Mouse (Mus musculus) CH12.LX (cell line): Measurements from ENCODE around the gene Agtpbp1. TPM values are rescaled to one million over a fixed set of nuclear protein-coding genes. Genes with fewer than 3 reads are reported as not detected.

Experiments used
- DNase-seq: peaks from one replicate; pipeline ENCODE4 v3.0.0-alpha.2; 2013; ENCODE audit errors: extremely low read depth
- H3K27ac ChIP-seq: 2 replicates; pipeline ENCODE4 v1.5.1; 2012; ENCODE audit warnings: low read depth, mild to moderate bottlenecking, control low read depth, moderate library complexity; ENCODE audit not compliant: insufficient read depth
- H3K27me3 ChIP-seq: replicated peaks from 2 replicates; pipeline ENCODE3; 2012; ENCODE audit warnings: inconsistent platforms
- H3K36me3 ChIP-seq, 2 experiments: replicated peaks in 1 of 2; 2 replicates each; pipeline versions ENCODE3 to v1.6.1; 2012; ENCODE audit warnings: inconsistent platforms in 1 of 2, low read length in 1 of 2, mild to moderate bottlenecking in 1 of 2, mixed read lengths in 1 of 2, moderate library complexity in 1 of 2; ENCODE audit not compliant: control insufficient read depth in 1 of 2, insufficient read depth in 1 of 2
- H3K4me1 ChIP-seq, 2 experiments: 2 replicates each; pipeline ENCODE4 v1.6.1; 2012; ENCODE audit warnings: inconsistent platforms in 1 of 2, moderate library complexity in 1 of 2; ENCODE audit not compliant: insufficient read depth in 2 of 2, control insufficient read depth in 1 of 2
- H3K4me2 ChIP-seq: 2 replicates; pipeline ENCODE4 v1.6.1; 2012; ENCODE audit warnings: low read depth, mild to moderate bottlenecking, control low read depth; ENCODE audit not compliant: poor library complexity, insufficient read depth, severe bottlenecking
- H3K4me3 ChIP-seq, 3 experiments: fragments of 150-350 bp in 1 of 3; sonication (generic) in 1 of 3; replicated peaks in 1 of 3; 2 replicates each; pipeline versions ENCODE3 to v1.5.1; 2011 to 2012; ENCODE audit warnings: low read depth in 2 of 3, low read length in 2 of 3, mild to moderate bottlenecking in 2 of 3, moderate library complexity in 2 of 3, control low read depth in 1 of 3, improper control_type of control experiment in 1 of 3, inconsistent platforms in 1 of 3, mixed read lengths in 1 of 3; ENCODE audit not compliant: poor library complexity in 1 of 3
- H3K79me2 ChIP-seq: replicated peaks from 2 replicates; pipeline ENCODE4 v1.6.1; 2012; ENCODE audit warnings: mild to moderate bottlenecking, moderate library complexity; ENCODE audit not compliant: control insufficient read depth, poor library complexity, insufficient read depth, severe bottlenecking; ENCODE audit errors: extremely low read depth
- H3K9ac ChIP-seq: 2 replicates; pipeline ENCODE4 v1.6.1; 2012; ENCODE audit warnings: low read depth, mild to moderate bottlenecking, control low read depth, moderate library complexity; ENCODE audit not compliant: insufficient read depth
- H3K9me3 ChIP-seq: replicated peaks from 2 replicates; pipeline ENCODE3; 2012; ENCODE audit warnings: low read length, inconsistent platforms, mixed read lengths
- BHLHE40 ChIP-seq: IDR thresholded peaks from 2 replicates; pipeline ENCODE4 v1.6.1; 2011; ENCODE audit warnings: mild to moderate bottlenecking, low read depth, low read length, improper control_type of control experiment
- CHD1 ChIP-seq: IDR thresholded peaks from 2 replicates; pipeline ENCODE4 v1.6.1; 2012; ENCODE audit warnings: low read depth, low read length, improper control_type of control experiment, inconsistent platforms
- CTCF ChIP-seq, 2 experiments: IDR thresholded peaks in 1 of 2; conservative IDR thresholded peaks in 1 of 2; 2 replicates each; pipeline ENCODE4 v1.5.1; 2011 to 2012; ENCODE audit warnings: low read depth in 2 of 2, low read length in 2 of 2, improper control_type of control experiment in 1 of 2, inconsistent platforms in 1 of 2, mild to moderate bottlenecking in 1 of 2, moderate library complexity in 1 of 2
- E2F4 ChIP-seq: IDR thresholded peaks from 2 replicates; pipeline ENCODE4 v1.6.1; 2011; ENCODE audit warnings: low read depth, low read length, improper control_type of control experiment; ENCODE audit not compliant: insufficient replicate concordance
- ELF1 ChIP-seq: IDR thresholded peaks from 2 replicates; pipeline ENCODE4 v1.6.1; 2014; ENCODE audit warnings: low read depth, mild to moderate bottlenecking, inconsistent platforms, low read length, improper control_type of control experiment
- EP300 ChIP-seq: IDR thresholded peaks from 2 replicates; pipeline ENCODE4 v1.6.1; 2011; ENCODE audit warnings: low read length, improper control_type of control experiment
- GABPA ChIP-seq: IDR thresholded peaks from 2 replicates; pipeline ENCODE4 v1.6.1; 2012; ENCODE audit warnings: low read depth, low read length, improper control_type of control experiment, inconsistent platforms; ENCODE audit not compliant: insufficient replicate concordance
- HCFC1 ChIP-seq: IDR thresholded peaks from 2 replicates; pipeline ENCODE4 v1.6.1; 2012; ENCODE audit warnings: low read depth, mild to moderate bottlenecking, inconsistent platforms, low read length, improper control_type of control experiment
- JUN ChIP-seq: IDR thresholded peaks from 2 replicates; pipeline ENCODE4 v1.6.1; 2011; ENCODE audit warnings: low read depth, mild to moderate bottlenecking, low read length, improper control_type of control experiment, moderate library complexity; ENCODE audit not compliant: insufficient read depth
- JUND ChIP-seq: conservative IDR thresholded peaks from 2 replicates; pipeline ENCODE4 v1.6.1; 2011; ENCODE audit warnings: low read depth, low read length, improper control_type of control experiment
- MYC ChIP-seq: IDR thresholded peaks from 2 replicates; pipeline ENCODE4 v1.6.1; 2011; ENCODE audit warnings: low read depth, mild to moderate bottlenecking, improper control_type of control experiment, low read length
- PAX5 ChIP-seq: IDR thresholded peaks from 2 replicates; pipeline ENCODE4 v1.6.1; 2012; ENCODE audit warnings: low read length, inconsistent platforms, mixed read lengths
- POLR2A ChIP-seq: IDR thresholded peaks from 2 replicates; pipeline ENCODE4 v1.6.1; 2011; ENCODE audit warnings: low read depth, mild to moderate bottlenecking, improper control_type of control experiment, low read length
- RAD21 ChIP-seq: IDR thresholded peaks from 2 replicates; pipeline ENCODE4 v1.6.1; 2011; ENCODE audit warnings: low read depth, mild to moderate bottlenecking, low read length, improper control_type of control experiment, moderate library complexity
- SMC3 ChIP-seq: IDR thresholded peaks from 2 replicates; pipeline ENCODE4 v1.6.1; 2011; ENCODE audit warnings: low read depth, low read length, improper control_type of control experiment
- TBP ChIP-seq: conservative IDR thresholded peaks from 2 replicates; pipeline ENCODE4 v1.6.1; 2011; ENCODE audit warnings: low read depth, low read length, improper control_type of control experiment
- USF1 ChIP-seq: IDR thresholded peaks from 2 replicates; pipeline ENCODE4 v1.6.1; 2014; ENCODE audit warnings: low read depth, mild to moderate bottlenecking, inconsistent platforms, low read length, improper control_type of control experiment
- USF2 ChIP-seq: conservative IDR thresholded peaks from 2 replicates; pipeline ENCODE4 v1.6.1; 2011; ENCODE audit warnings: low read depth, low read length, improper control_type of control experiment
- ZC3H11A ChIP-seq: IDR thresholded peaks from 2 replicates; pipeline ENCODE4 v1.6.1; 2012; ENCODE audit warnings: low read depth, mild to moderate bottlenecking, inconsistent platforms, low read length, improper control_type of control experiment
- ZNF384 ChIP-seq: IDR thresholded peaks from 2 replicates; pipeline ENCODE4 v1.6.1; 2012; ENCODE audit warnings: low read depth, low read length, improper control_type of control experiment, inconsistent platforms
- dilution Hi-C: fragments of 300-500 bp; cut with MboI; formaldehyde crosslinking; loops from 2 replicates; pipeline ENCODE4 v1.14.3; 2020; ENCODE audit warnings: low sequenced_read_pairs; ENCODE audit not compliant: extremely low pct_unique_long_range_greater_than_20kb, extremely low pct_ligation_motif_present
- in situ Hi-C: fragments of 300-500 bp; cut with MboI; formaldehyde crosslinking; loops from 3 replicates; pipeline ENCODE4 v1.14.3; 2019; ENCODE audit warnings: low sequenced_read_pairs, low pct_ligation_motif_present, low pct_unique_long_range_greater_than_20kb, mixed read lengths
- polyA plus RNA-seq: library from polyadenylated mRNA; unstranded; fragments of >175 nt; gene quantifications from 2 replicates; pipeline ENCODE4 v1.2.1, GENCODE M21; 2012; ENCODE audit warnings: low read depth; ENCODE audit not compliant: insufficient read length
- total RNA-seq, 2 experiments: library from RNA; depleted of rRNA; stranded (reverse); fragments of 300-350 nt in 1 of 2; fragments of >200 nt in 1 of 2; gene quantifications; 2 replicates each; pipeline ENCODE4 v1.2.3; 2012 to 2014

Gene Agtpbp1
- total and polyA plus RNA-seq, 3 experiments: 15.7 to 21.5 (median 19.5) TPM

GRCm38 (mm10) chr13:59468181-59468802, 116.7 kb downstream of the Agtpbp1 start:
- no peak overlapping the region for H3K4me3 ChIP-seq
- DNase-seq: no peak
- H3K4me1 ChIP-seq: peaks cover 0 to 11% of the 10 kb centered on the region in 2 experiments; a peak in 2 of 4 replicates
- no peaks in the 10 kb centered on the region for H3K79me2 ChIP-seq
- dilution Hi-C loops (no loop called here), in situ Hi-C loops (no loop called here)
- no peak overlapping the region for H3K9ac ChIP-seq
- no peak overlapping the region for H3K27ac ChIP-seq
- no peak overlapping the region for H3K4me2 ChIP-seq
- H3K27me3 ChIP-seq: no peaks in the 10 kb centered on the region
- peaks cover 13 to 62% of the 10 kb centered on the region in 2 experiments for H3K36me3 ChIP-seq
- H3K9me3 ChIP-seq: no peaks in the 10 kb centered on the region
- no peak for TF ChIP-seq RAD21
- no peak for TF ChIP-seq TBP
- TF ChIP-seq ELF1: no peak
- no peak for TF ChIP-seq MYC
- TF ChIP-seq SMC3: no peak

GRCm38 (mm10) chr13:59467591-59467990, 117.4 kb downstream of the Agtpbp1 start:
- H3K27me3 ChIP-seq: no peaks in the 10 kb centered on the region
- TF ChIP-seq MYC (no peak), USF1 (no peak), JUND (no peak), E2F4 (no peak), PAX5 (no peak), ELF1 (no peak), CTCF (conservative IDR thresholded peaks at IDR 0.05 in 1 of 2, IDR thresholded peaks at IDR 0.05 in 1 of 2; ENCODE audit: low read depth in 2 of 2, low read length in 2 of 2) (no peak), JUN (no peak), ZNF384 (no peak), CHD1 (no peak), RAD21 (no peak), HCFC1 (no peak), EP300 (no peak), USF2 (no peak), ZC3H11A (no peak), POLR2A (no peak), TBP (no peak), GABPA (no peak), BHLHE40 (no peak)
- H3K9me3 ChIP-seq: no peaks in the 10 kb centered on the region
- peaks cover 0 to 11% of the 10 kb centered on the region in 2 experiments; a peak in 2 of 4 replicates for H3K4me1 ChIP-seq
- H3K4me2 ChIP-seq: no peak overlapping the region
- H3K79me2 ChIP-seq: no peaks in the 10 kb centered on the region
- DNase-seq: no peak
- no peak overlapping the region for H3K27ac ChIP-seq
- H3K9ac ChIP-seq: no peak overlapping the region
- no peak overlapping the region for H3K4me3 ChIP-seq
- peaks cover 12 to 65% of the 10 kb centered on the region in 2 experiments for H3K36me3 ChIP-seq
- in situ Hi-C loops: no loop called here
- dilution Hi-C loops: no loop called here
